ENCODE assay signal across 9 mouse cellular contexts in the genomic region with DNA sequence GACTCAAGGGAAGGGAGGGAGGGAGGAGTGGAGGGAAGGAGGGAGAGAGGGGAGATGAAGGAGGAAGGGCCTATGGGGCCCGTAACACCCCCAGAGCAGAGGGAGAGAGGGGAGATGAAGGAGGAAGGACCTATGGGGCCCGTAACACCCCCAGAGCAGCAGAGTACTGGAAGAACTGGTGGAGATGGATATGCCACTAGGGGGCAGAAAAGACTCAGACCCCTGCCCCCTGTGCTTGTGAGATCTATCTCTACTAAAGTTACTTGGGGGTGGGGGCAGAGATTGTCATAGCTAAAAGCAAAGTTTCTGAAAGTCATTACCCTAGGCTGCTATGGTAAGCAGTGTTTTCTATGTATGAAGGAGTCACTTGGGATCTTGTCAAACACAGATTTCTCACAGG.
DNase-seq lines count a peak whose midpoint lies in the region; ATAC-seq and TF ChIP-seq lines count a peak whose summit lies in the region.
"Had no signal": no experiment of that assay in that cellular context is flagged by ENCODE, and none has a peak within 500 bp of the region (broad histone marks: within the 10 kb centered on the region; RNA-seq: fewer than 3 reads in every experiment).

No protein-coding gene starts in this region.

- peak; percentile 32; the same call in 1 of the 2 replicates for TF ChIP-seq CTCF in kidney, adult 2 months (conservative IDR thresholded peaks at IDR 0.05; ENCODE audit: insufficient read depth, insufficient read length, low read depth, low read length)
- TF ChIP-seq CTCF in C2C12 (IDR thresholded peaks at IDR 0.05; ENCODE audit: control insufficient read depth, insufficient read depth, insufficient read length) = peak; percentile 2

- no peak for TF ChIP-seq POLR2A in kidney, adult 2 months (IDR thresholded peaks at IDR 0.05; ENCODE audit: low read depth, low read length)

- ATAC-seq in embryonic facial prominence, embryonic 14.5 days (ENCODE audit: low read depth) = peak; percentile 33; the same call in 1 of the 2 replicates
- ATAC-seq: forebrain, embryonic 13.5 days had no signal

- peaks cover 50% of the 10 kb centered on the region for H3K79me3 ChIP-seq in C2C12 (ENCODE audit: low read depth)

- 74% methylated on average over 2 of the region's 2 CpGs for WGBS in kidney, adult 2 months
- WGBS in embryonic facial prominence, embryonic 14.5 days = 60% methylated on average over 2 of the region's 2 CpGs

- H3ac ChIP-seq in C2C12 (ENCODE audit: control insufficient read depth, insufficient read length, low read depth) = no peak overlapping the region

- no peak overlapping the region for H3K9ac ChIP-seq in embryonic facial prominence, embryonic 14.5 days (ENCODE audit: low read depth, low read length)
- H3K9ac ChIP-seq: forebrain, embryonic 13.5 days; lung, embryonic 15.5 days had no signal

- H3K9me3 ChIP-seq in embryonic facial prominence, embryonic 14.5 days (ENCODE audit: control insufficient read depth, low read length) = no peaks in the 10 kb centered on the region
- H3K9me3 ChIP-seq: forebrain, embryonic 13.5 days; lung, embryonic 15.5 days had no signal

- H3K4me3 ChIP-seq in kidney, adult 2 months (ENCODE audit: insufficient read depth, low read depth, low read length) = no peak overlapping the region
- H3K4me3 ChIP-seq in C2C12 (ENCODE audit: insufficient read depth, poor library complexity, severe bottlenecking) = no peak overlapping the region
- no peak overlapping the region for H3K4me3 ChIP-seq in embryonic facial prominence, embryonic 14.5 days (ENCODE audit: low read depth, low read length)
- H3K4me3 ChIP-seq: forebrain, embryonic 13.5 days; lung, embryonic 15.5 days had no signal

- H3K27ac ChIP-seq in kidney, adult 2 months (ENCODE audit: insufficient read depth, low read depth, low read length) = no peak overlapping the region
- H3K27ac ChIP-seq in embryonic facial prominence, embryonic 14.5 days (replicated peaks; ENCODE audit: low read depth, low read length) = no peak overlapping the region
- H3K27ac ChIP-seq: forebrain, embryonic 13.5 days; lung, embryonic 15.5 days had no signal

- H3K36me3 ChIP-seq in kidney, adult 2 months (ENCODE audit: control insufficient read depth, insufficient read depth, low read length) = no peaks in the 10 kb centered on the region
- peaks cover 21% of the 10 kb centered on the region for H3K36me3 ChIP-seq in C2C12 (ENCODE audit: control insufficient read depth, insufficient read depth)
- no peaks in the 10 kb centered on the region for H3K36me3 ChIP-seq in embryonic facial prominence, embryonic 14.5 days (ENCODE audit: control insufficient read depth, insufficient read depth, low read length)
- H3K36me3 ChIP-seq: lung, embryonic 15.5 days had no signal

- no peak overlapping the region for H3K4me2 ChIP-seq in embryonic facial prominence, embryonic 14.5 days (ENCODE audit: low read depth, low read length)
- H3K4me2 ChIP-seq: forebrain, embryonic 13.5 days; lung, embryonic 15.5 days had no signal

- no peak for DNase-seq in kidney, adult 2 months
- no peak for DNase-seq in kidney, postnatal 14 days
- peak; percentile 40 for DNase-seq in 3T3-L1 (ENCODE audit: low read depth, low spot score)
- DNase-seq in embryonic facial prominence, embryonic 14.5 days (ENCODE audit: low spot score) = no peak
- DNase-seq in frontal cortex, postnatal 10 days (ENCODE audit: low spot score in 2 of 2) = no peak
- no peak for DNase-seq in cerebellum, adult 8-10 months

- no peaks in the 10 kb centered on the region for H3K4me1 ChIP-seq in kidney, adult 2 months (ENCODE audit: control insufficient read depth, insufficient read depth, low read length)
- H3K4me1 ChIP-seq in embryonic facial prominence, embryonic 14.5 days (ENCODE audit: control insufficient read depth, insufficient read depth, low read length) = peaks cover 9% of the 10 kb centered on the region; the same call in 1 of the 2 replicates
- H3K4me1 ChIP-seq: forebrain, embryonic 13.5 days had no signal

- no peaks in the 10 kb centered on the region for H3K27me3 ChIP-seq in kidney, adult 2 months (replicated peaks; ENCODE audit: control insufficient read depth, insufficient read depth, low read length)
- H3K27me3 ChIP-seq in C2C12 (ENCODE audit: control insufficient read depth, insufficient read depth, insufficient read length) = no peaks in the 10 kb centered on the region
- H3K27me3 ChIP-seq in embryonic facial prominence, embryonic 14.5 days (replicated peaks; ENCODE audit: control insufficient read depth, insufficient read depth, low read length) = no peaks in the 10 kb centered on the region
- H3K27me3 ChIP-seq: forebrain, embryonic 13.5 days; lung, embryonic 15.5 days had no signal

- H3K79me2 ChIP-seq in C2C12 (ENCODE audit: control insufficient read depth, insufficient read depth) = peaks cover 87% of the 10 kb centered on the region

TF ChIP-seq in C2C12, 6 proteins besides CTCF, POLR2A, EP300 and RAD21:
- no peak for TF ChIP-seq MAX (IDR thresholded peaks at IDR 0.05)
- no peak for TF ChIP-seq USF1 (IDR thresholded peaks at IDR 0.05; ENCODE audit: low read depth)
- TF ChIP-seq MYOD1 (IDR thresholded peaks at IDR 0.05; ENCODE audit: control insufficient read depth, insufficient read length, low read depth) = no peak
- TF ChIP-seq MYOG (IDR thresholded peaks at IDR 0.05; ENCODE audit: control insufficient read depth, extremely low read depth, insufficient read length) = no peak
- no peak for TF ChIP-seq FOSL1 (IDR thresholded peaks at IDR 0.05; ENCODE audit: insufficient read depth, low read length, poor library complexity, severe bottlenecking)
- TF ChIP-seq CEBPB (IDR thresholded peaks at IDR 0.05; ENCODE audit: low read depth) = no peak
